Mouse (Mus musculus) urinary bladder, adult 18-20 months (tissue): ENCODE measurements at regions not wholly inside any gene's neighbourhood (a gene's known extent, or its start where the extent isn't known, plus 50 kb on each side); places are given as distances from the start of the nearest gene placed in this dataset.

Experiments
- DNase-seq, 2 experiments: peaks; one replicate each; pipeline ENCODE4 v3.0.0; 2022; ENCODE audit warnings: low spot score in 2 of 2, mixed read lengths in 2 of 2

DNA sequence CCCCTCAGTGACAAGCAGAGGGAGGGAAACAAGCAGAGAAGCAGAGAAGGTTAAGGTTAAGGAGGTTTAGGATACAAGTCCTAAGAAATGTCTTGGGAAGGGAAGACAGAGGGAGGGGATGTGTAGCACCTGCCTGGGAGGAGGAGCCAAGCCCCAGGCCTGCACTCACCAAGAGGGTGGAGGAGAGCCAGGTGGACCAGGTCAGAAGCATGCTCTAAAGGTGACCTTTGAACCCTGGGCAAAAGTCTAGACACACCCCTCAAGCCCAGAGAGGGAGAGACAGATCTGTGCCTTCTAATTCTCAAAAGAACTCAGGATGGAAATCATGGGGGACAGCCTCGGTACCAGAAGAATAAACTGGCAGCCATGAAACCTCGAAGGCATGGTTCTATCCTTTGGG, 54.4 kb upstream of the Calm2 start:
- no peak for DNase-seq

DNA sequence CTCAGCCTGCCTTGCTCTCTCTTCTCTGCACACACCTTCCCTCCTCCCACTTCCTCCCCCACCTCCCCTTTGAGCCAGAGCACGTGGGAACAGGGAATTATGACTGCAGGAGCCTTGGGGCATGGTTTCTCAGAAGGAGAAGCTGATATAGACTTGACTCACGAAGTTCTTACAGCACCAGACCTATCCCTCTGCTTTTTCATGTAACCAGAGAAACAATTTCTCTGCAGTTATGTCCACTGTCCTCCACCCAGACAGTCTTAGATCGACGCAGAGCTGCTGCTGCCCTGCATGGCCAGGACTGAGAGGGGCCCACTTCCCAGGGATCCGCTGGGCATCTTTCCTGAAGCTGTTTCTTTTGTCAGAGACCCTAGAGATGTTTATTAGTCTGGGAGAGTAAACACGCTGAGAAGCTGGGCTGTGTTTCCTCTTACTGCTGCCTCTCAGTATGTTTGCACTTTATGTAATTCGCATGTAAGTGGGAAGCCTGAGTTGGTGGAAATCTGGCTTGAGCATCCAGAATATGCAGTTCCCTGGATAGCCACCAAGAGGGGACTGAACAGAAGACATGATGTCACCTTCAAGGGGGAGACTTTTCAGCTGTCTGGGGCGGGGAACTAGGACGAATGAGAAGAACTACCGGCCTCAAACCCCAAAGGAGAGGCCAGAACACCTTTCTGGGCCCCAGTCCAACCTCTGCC, 55.1 kb upstream of the Calm2 start:
- DNase-seq = no peak

DNA sequence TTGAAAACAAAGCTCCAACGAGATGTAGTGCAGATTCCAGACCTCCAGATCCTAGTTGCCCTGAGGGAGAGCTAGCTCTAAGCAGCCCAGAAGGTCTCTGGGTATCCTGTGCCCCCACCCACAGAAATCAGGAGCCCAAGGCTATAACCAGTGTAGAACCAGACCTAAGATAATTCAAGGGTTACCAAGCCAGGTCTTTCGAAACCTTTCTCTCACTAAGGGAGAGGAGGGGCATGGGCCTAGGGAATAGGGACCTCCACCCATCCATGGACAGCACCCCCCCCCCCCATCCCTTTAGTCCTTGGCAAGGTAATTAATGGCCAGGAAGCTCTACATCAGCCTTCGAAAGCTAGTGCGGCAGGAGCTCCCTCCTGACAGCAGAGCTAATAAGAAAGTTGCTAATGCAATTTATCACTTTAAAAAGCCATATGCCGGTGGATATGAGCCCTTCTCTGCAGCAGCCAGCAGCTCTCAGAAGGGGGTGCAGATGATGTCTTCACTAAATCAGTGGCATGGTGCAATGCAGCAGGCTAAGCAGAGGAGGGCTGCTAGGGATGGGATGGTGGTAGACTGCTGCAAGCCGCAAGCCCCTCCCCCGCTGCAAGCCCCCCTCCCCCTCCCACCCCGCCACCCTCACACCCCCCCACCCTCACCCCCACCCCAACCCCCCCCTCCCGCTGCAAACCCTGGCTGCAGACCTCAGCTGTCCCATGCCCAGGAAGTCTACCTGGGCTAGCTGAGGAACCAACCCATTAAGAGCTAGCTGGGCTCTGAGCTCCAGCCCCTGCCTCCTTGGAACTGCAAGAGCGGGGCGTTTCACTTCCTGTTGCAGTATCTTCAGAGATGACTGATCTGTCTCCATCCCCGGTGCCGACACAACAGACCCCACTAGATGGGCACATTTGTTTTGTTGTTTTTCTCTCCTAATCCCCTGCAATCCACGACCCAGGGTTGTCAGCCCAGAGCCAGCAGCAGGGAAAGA, 55.9 kb upstream of the Calm2 start:
- no peak for DNase-seq

DNA sequence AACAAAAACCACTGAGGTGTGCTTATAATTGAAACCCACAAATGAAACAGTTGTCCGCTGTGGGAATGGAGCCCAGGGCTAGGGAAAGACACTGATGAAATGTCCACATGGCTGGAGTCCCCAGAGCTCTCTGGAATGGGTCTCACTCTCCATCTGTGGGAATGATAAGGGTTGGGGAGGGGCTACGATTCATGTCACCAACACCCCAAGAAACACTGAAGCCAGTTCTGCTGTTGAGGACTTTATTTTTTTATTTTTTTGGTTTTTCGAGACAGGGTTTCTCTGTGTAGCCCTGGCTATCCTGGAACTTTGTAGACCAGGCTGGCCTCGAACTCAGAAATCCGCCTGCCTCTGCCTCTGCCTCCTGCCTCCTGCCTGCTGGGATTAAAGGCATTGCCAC, 56.8 kb upstream of the Calm2 start:
- DNase-seq = no peak

- DNase-seq = no peak
These were observed 58.4 kb upstream of the Calm2 start for GRCm38 (mm10) chr17:87504960-87505681.

GRCm38 (mm10) chr17:87507848-87508247, 61.1 kb upstream of the Calm2 start:
- no peak for DNase-seq

DNA sequence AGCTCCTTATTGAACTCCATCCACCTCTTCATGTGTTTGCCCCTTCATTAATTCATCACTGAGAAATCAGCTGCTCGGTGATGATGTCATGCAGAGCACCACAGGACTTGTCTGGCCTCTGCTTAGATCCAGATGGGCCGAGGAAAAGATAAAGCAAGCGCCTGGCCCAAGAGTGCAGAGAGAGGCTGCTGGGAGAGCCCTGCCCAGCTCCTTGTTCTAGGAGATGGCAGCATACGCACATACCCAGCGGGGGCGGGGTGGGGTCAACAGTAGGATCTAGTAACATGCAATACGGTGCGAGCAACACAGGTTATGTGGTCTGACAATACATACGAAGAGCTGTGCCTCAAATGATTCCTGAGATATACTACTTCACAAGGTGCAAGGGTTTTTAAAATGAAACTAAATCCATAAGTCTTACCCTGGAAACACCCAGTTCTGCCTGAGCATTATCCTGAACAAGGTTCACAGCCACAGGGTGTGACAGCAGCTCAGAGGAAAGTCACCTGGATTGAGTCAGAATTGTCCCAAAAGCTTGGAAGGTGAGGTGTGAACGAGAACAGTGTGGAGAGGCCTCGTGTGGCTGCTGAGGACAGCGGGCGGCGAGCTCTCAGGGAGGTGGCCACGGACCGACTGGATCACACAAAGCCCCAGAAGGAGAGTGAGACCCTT, 62.0 kb upstream of the Calm2 start:
- no peak for DNase-seq

- no peak for DNase-seq
These were observed 65.4 kb upstream of the Calm2 start for GRCm38 (mm10) chr17:87512000-87512611.

DNA sequence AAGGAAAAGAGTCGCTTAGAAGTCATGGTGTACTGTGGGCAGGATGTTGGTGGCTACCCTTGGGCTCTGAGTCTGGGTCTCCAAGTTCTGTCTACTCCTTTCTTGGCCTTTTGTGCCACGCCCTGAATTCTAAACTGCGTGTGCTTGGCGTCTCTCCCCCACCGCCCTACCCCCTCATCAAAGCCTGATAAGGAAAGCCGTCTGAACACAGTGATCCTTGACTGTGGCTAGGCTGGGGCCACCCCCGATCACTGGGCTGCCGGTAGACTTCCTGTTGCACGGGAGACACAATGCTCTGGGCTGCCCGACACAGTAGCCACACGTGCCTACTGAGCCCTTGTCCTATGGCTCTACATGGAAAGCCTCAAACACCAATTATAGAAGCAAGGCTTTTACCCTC, 67.1 kb upstream of the Calm2 start:
- DNase-seq = no peak

GRCm38 (mm10) chr17:87514366-87515126, 67.8 kb upstream of the Calm2 start:
- no peak for DNase-seq

DNA sequence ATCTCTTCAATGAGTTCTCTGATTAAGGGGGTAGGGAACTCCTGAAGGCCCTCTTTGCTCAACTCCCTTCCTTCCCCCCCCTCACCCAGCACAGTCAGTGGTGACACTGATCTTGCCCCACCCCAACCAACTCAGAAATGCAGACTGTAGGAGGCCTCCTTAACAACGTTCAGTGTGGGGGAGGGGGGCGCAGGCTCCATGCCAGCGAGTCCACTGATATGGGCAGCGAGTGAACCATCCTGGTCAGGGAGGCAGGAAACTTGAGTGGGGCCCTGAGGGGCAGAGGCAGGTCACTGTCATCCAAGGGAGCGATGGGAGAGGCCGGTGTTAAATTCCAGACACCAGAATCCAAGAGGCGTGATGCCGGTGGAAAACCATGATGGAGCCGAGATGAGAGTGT, 70.5 kb upstream of the Calm2 start:
- DNase-seq = no peak

DNA sequence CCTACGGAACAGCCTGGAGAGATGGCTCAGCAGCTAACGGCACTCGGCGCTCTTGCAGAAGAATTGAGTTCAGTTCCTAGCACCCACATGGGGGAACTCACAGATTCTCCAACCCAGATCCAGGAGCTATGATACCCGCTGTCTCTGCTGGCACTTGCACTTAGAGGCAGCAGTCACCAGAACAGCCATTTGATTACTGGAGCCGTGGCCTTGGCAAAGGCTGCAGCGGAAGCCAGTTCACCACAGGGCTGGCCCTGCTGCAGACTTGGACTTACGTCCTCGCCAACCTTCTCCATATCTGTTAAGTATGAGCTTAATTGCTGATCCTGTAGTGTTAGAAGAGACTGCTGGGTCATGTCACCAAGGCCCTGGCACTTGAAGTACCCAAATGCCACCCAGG, 72.7 kb upstream of the Calm2 start:
- DNase-seq = no peak

DNA sequence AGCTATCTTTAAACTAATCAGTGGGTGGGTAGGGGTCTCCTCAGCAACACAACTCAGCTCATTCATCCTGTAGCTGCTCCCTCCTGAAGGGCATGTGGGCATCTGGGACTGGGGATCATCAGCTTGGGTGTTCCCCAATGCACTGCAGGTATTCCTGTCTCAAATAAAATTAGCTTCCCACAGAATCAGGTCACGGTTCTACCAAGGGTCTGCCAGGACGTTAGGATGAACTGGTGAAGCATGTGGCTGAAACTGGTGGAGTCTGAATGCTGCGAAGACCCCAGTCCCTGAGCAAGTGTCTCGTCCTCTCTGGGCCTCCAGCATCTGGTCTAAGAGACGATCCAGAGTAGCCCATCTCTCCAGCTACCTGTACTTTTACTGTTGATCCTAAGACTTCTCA, 74.1 kb upstream of the Calm2 start:
- no peak for DNase-seq

GRCm38 (mm10) chr17:87521622-87522151, 75.0 kb upstream of the Calm2 start:
- no peak for DNase-seq

DNA sequence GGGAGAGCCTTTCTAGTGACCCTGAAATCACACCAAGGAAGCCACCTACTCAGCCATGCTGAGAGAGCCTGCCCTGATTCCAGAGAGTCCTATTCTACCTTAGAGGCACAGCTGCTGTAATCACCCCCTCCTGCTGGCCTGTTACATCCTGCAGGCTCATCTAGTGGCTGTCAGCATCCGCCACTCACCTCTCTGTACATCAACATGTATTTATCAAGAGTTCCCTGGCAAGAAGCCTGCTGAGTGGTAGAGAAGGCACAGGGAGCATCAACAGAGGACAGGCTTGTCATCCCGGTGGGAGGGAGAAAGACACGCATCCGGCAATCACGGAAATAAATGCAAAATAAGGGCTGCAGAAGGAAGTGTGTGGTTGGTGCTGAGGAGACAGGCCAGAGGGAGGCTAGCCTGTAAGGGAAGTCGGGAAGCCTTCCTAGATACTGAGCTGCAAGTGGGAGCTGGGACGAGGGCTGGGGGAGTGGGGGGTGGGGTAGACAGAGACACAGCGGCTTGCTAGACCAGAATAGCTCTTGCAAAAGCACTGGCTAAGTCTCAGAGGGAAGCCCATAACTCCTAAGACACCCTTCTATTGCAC, 75.9 kb upstream of the Calm2 start:
- DNase-seq = no peak

DNA sequence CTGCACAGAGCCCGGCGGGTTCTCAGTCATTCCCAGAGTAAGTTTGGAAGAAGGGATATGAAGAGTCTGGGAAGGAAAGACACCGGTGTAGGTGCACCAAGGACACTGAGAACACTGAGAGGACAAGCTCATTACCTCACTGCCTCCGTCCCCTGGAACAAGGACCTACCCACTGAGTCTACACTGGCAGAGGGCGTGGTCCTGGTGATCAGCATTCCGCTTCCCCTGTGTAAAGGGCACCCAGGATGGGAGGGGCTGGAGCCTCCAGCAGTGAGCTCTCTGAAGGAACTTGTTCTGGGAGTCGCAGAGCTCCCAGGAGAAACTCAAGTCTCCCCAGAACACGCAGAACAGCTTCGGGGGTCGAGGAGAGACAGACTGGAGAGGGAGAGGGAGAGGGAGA, 76.9 kb upstream of the Calm2 start:
- peak; percentile 47 to 63 for DNase-seq

DNA sequence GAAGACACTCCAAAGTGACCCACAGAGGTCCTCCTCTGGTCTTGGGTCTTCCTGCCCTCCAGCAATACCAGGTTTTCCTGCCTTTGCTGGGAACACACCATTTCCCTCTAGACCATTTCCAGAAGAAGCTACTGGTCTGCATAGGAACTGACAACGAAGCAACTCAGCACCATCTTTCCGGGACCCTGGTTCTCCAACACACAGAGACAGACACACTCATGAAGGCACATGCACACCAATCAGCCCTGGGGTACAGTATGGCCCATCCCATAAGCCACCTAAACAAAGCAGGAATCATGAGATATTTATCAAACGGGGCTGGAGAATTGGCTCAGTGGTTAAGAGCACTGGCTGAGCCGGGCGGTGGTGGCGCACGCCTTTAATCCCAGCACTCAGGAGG, 80.4 kb upstream of the Calm2 start:
- DNase-seq = no peak

DNA sequence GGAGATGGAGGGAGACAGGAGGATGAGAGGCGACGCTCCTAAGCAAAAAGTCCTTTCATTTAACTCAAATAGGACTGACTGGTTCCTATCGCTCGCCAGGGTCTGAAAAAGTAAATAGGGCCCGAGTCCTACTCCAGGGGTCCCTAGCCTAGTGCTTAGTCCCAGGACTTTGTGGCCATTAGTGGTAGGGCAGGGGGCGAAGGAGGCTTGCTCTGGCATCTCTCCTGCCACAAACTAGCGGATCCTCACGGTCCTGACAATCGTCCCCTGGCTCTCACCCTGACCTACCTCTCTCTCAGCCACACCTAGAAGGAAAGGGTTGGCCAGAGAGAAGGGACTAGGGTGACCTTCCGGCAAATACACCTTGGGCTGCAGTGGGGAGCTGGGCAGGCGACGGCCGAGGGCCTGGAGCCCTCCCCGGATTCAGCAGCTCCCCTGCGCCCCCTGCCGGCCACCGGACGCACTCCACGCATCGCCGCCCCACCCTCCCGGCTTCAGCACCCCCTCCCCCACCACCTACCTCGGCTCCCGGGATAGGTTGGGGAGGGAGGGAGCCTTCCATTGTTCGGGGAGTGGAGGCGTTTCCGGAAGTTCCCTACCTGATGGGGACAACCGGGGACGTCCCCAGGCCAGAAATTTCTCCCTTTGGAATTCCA, 83.6 kb upstream of the Calm2 start:
- DNase-seq = peak; percentile 81 to 86

GRCm38 (mm10) chr17:87530818-87531410, 84.2 kb upstream of the Calm2 start:
- DNase-seq = peak in 1 of 2 experiments; percentile 43
